Mouse (Mus musculus) cerebellum, postnatal 36 days (tissue): ENCODE data around the gene Rtca.

Experiments used
- DNase-seq, 2 experiments: peaks; one replicate each; pipeline ENCODE4 v3.0.0; 2021 to 2022; ENCODE audit warnings: mixed read lengths in 2 of 2

Gene Rtca

DNA sequence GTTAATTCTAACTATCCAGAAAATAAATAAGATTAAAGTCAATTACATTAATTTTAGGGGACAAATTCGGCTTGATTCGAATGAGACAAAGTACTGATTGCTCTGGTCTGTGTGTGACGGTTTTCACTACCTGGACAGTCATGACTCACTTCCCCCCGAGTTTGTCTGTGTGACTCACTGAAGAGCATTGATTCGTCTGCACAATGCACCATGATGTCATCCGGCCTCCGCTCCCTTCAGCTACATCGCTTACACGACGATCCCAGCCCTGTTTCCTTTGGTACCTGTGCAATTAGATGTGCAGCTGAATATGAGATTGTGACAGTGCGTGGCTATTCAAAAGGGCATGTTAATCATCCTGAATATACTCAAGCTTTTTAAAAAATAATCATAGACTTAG lies 33.4 kb downstream of the Rtca start:
- no peak for DNase-seq

DNA sequence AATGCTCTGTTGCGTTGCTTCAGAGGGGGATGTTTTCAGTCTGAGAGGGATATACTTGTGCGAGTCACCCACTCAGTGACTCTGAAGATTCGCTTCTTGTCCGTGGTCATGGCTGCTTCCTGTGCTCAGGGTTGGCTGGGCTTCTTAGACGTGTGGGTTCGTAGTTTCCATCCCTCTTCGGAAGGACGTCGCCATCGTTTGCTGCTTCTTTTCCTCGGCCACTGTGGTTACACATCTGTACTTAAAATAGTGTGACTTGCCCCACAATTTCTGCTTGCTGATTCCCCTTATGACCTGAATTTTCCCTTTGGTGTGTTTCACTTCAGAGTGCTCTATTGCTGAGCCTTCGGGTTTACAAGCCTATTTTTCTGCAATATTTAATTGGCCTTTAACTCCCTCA lies 42.3 kb downstream of the Rtca start:
- no peak for DNase-seq

DNA sequence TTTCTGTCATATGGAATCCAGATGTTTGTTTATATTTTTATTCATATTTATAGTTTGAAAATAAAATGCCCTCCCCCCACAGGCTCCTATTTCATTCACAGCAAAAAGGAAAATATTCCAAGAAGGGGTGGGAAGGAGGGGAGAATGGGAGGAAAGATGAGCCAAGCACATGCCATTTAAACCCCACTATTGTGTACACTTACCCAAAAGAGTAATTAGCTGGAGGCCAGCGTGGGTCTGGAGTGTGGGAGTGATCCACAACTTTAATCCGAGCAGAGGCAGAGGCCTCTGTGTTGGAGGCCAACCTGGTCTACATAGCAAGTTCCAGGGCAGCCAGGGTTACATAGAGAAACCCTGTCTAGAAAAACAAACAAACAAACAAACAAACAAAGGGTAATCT lies 43.7 kb downstream of the Rtca start:
- DNase-seq, result no peak

DNA sequence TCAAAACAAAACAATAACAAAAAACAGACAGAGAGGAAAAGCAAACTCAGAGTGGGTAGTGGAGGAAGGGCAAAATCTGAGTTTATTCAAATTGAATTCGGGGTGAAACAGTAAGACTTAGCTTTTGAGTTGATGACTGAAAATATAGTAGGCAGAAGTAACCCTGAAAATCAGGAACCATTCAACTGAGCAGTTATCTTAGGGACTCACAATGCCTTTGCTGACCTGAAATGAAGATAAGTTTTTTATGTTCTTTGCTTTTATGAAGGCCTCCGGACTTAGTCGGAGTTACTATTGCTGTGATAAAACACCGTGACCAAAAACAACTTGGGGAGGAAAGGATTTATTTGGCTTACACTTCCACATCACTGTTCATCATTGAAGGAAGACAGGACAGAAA lies 47.0 kb downstream of the Rtca start:
- no peak for DNase-seq

DNA sequence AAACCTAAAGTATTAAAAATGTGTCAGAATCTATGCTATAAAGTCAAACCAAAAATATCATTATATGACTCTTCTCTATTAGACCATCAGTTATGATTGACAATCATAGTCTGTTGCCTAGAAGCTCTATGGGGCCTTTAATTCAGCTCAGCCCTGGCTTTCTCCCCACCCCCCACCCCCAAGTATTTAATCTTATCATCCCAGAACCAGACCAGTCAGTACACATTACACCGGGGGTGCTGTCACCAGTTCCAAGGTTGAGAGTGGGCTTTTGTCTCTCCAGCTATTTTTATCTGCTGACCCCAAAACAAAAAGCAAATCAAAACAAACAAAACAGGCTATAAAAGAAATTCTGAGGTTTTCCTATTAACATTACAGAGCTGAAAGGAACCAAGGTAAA lies 53.5 kb downstream of the Rtca start:
- no peak for DNase-seq

DNA sequence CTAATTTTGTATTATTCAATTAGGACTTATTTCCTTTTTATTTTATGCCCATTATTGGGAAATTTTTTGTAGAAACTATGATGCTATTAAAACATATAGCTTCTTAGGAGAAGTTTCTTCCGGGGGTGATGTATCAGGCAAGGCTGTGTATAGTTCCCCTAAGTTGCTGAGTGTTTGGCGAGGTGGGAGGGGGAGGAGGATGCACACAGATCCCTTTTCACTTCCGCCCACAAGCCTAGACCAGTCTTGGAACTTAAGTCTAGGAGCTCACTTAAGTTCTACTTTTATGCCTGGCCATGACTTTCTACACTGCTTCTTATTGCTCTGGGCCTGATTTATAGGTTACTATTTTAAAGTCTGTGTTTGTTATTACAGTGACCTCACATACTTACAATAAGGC lies 57.3 kb downstream of the Rtca start:
- DNase-seq, result no peak

DNA sequence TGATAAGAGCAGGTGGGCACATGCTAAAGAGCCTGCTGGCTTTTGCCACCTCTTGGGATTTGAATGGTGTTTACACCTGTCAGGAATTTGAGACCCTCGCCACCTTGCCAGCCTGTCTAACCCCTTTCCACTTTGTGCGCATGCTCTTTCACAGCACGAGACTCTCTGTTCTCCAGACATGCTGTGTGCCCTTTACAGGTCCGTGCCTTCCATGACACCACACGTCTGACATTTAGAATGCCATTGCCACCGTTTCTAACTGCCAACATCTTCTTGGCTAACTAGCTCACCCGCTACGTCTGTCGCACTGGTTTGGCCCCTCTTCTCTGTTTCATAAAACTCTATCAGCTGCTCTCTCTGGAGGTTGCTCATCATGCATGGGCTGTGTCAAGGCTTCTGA lies 63.7 kb downstream of the Rtca start:
- no peak for DNase-seq

DNA sequence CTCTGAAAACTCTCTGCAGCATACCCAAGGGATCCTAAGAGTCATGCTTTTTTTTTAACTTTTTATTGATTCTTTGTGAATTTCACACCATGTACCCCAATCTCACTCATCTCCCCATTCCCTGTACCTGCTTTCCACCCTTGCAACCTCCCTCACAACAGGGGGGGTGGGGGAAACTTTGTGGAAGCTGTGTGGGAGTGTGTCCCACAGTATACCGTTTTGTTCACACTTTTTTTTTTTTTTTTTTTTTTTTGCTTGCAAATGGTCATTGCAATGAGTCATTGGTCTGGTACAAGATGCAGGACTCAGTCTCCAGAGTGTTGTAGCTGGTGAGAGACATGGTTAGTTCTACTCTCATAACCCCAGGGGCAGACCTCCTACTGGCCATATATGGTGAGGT lies 65.2 kb downstream of the Rtca start:
- DNase-seq, result no peak

DNA sequence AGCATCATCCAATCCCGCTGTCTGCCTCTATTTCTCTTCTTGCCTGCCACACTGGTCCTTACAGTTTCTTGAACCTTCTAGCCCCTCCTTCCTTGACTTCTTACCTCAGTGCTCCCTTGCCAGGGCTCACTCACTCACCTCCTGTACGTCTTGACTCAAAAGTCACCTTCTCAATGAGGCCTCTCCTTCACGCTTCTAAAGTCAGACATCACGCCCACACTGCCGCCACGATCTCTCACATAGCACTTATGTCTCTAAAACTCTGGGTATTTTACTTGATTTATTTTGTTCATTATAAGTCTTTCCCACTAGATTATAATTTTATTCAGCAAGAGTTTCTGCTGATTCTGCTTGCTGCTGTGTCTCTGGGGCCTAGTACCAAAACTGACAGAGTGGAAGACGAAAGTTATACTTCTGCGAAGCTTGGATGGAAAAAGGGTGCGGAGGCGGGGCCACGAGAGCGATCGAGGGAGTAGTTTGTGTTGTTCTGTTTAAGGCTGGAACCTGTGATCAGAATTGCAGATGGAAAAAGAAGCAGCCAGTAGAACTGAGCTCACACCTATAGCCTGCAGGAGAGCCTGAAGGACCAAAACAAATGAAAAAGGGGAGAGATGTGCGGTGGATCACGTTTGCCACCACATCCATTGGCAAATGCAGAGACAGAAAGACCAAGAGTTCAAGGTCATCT lies 66.3 kb downstream of the Rtca start:
- no peak for DNase-seq

DNA sequence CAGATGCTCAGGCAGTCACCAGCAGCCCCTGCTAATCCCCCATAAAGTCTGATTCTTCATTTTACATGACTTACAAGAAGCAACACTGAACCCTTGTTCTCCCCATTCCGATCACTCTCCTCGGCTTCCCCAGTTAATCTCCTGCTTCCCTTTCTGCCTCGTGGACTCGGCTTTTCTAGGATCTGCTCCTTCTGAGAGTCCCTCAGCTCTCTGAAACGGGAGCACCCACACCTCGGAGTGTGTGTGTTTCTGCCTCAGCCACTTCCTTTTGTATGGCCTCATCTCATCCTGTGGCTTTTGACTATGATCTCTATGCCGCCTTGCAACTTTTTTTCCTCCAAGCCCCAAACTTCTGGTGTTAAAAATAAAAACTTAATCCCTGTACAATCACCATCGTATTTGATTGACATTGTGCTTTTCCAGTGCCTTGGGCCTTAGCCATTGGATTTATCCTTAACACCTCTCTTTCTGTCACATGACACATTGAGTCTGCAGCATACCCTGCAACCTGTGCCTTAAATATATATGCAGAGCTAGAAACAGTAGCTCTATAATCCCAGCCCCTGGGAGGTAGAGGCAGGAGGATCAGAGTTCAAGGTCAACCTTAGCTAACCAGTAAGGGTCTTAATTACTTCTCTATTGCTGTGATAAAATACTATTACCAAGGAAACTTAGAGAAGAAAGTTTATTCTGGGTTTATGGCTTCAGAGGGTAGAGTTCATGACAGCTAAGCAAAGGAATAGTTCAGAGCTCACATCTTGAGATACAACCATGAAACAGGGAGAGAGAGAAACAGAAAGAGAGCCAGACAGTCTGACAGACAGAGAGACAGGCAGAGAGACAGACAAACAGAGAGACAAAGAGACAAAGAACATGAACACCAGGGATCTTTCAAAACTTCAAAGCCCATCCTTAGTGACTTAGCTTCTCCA lies 67.7 kb downstream of the Rtca start:
- no peak for DNase-seq
